Mouse (Mus musculus): ENCODE measurements around the gene Grb2. TPM values are rescaled to one million over a fixed set of nuclear protein-coding genes. Genes with fewer than 3 reads are reported as not detected.
A peak's percentile ranks its signal among the peaks of the same experiment; 100 is the strongest.

Gene Grb2
- polyA plus RNA-seq, 1 experiment from 2014 or later = 176 TPM

DNA sequence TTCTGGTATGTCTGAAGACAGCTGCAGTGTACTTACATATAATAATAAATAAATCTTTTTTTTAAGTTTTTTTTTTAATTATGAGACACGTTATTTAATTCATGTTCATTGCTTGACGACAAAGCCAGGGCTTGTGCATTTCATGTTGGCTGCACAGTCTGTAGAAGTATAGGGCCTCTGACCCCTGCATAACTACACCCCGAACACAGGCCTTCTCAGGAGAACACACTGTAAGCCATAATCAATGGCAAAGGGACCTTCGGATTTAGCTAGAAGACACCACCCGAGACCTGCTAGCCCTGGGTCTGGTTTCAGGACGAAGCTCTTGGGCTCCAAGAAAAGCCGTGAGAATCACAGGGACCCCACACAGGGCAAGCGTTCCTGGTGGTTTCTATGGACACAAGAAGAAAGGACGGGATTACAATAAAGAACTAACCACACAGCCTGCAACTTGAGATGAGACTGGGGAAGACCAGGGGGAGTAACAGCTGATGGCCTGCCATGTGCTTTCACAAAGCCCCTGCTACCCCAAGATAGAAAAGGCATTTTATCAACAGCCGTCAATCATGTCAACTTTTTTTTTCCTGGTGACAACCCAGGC lies 29.3 kb upstream of the Grb2 start:
- Histone ChIP-seq H3K27me3 (no peaks in the 10 kb centered on the region), H3K36me3 (no peaks in the 10 kb centered on the region), H3K4me1 (replicated peaks) (peaks cover 18% of the 10 kb centered on the region), H3K27ac (peak overlapping the region; percentile 45; the same call in 1 of the 2 replicates), H3K4me3 (replicated peaks) (no peak overlapping the region), H3K4me2 (replicated peaks) (no peak overlapping the region), H3K9ac (replicated peaks) (no peak overlapping the region), H3K9me3 (no peaks in the 10 kb centered on the region)
- peak; percentile 72; the same call in 1 of the 2 replicates for ATAC-seq
- WGBS = 13% methylated on average over 10 of the region's 10 CpGs

- Histone ChIP-seq H3K9ac (replicated peaks) (no peak overlapping the region), H3K27ac (no peak overlapping the region), H3K36me3 (no peaks in the 10 kb centered on the region), H3K9me3 (no peaks in the 10 kb centered on the region), H3K27me3 (no peaks in the 10 kb centered on the region), H3K4me2 (replicated peaks) (no peak overlapping the region), H3K4me3 (replicated peaks) (no peak overlapping the region), H3K4me1 (replicated peaks) (peaks cover 18% of the 10 kb centered on the region)
- ATAC-seq = no peak
- WGBS = 60% methylated on average over 11 of the region's 11 CpGs
Measured at GRCm38 (mm10) chr11:115734041-115734686, 25.8 kb upstream of the Grb2 start.

DNA sequence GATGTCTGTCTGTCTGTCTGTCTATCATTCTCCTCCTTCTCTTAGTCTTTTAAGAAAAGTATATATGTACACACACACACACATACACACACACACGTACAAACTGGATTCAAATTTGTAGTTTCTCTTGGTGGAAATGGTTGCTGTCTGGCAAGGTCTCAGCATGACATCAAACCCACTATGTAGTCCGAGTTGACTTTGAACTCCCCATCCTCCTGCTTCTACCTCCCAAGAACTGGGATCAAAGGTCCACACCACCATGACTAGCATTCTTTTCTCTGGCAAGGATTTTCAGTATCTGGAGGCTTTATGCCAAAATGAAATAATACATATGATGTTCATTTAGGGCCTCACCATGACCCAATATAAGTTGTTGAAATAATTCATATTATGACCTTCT lies 14.8 kb upstream of the Grb2 start:
- Histone ChIP-seq H3K9me3 (no peaks in the 10 kb centered on the region), H3K36me3 (no peaks in the 10 kb centered on the region), H3K9ac (replicated peaks) (no peak overlapping the region), H3K4me2 (replicated peaks) (no peak overlapping the region), H3K4me3 (replicated peaks) (no peak overlapping the region), H3K27ac (no peak overlapping the region), H3K27me3 (no peaks in the 10 kb centered on the region), H3K4me1 (replicated peaks) (no peaks in the 10 kb centered on the region)
- ATAC-seq = no peak
- 75% methylated on average over 2 of the region's 2 CpGs for WGBS

DNA sequence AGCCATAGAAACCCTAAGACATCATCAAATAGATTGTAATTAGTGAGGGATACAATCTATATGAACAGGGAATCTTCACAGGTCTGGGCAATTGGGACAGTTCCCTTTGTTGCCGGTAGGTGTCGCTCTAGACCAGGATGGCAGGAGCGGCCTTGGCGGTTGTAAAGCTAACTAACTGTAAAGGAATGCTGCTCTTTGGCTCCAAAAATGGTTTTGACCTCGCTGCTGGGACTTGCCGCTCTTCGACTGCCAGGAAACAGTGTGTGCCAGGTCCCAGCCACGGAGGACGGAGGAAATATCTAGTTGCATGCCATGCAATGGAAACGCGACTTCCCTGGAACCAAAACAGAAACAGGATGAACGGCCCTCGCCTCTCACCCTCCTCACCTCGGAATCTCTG lies 14.2 kb upstream of the Grb2 start:
- H3K4me3 ChIP-seq (replicated peaks) = no peak overlapping the region
- no peaks in the 10 kb centered on the region for H3K4me1 ChIP-seq (replicated peaks)
- H3K9ac ChIP-seq (replicated peaks) = no peak overlapping the region
- no peaks in the 10 kb centered on the region for H3K27me3 ChIP-seq
- no peaks in the 10 kb centered on the region for H3K36me3 ChIP-seq
- no peak for ATAC-seq
- no peak overlapping the region for H3K4me2 ChIP-seq (replicated peaks)
- H3K27ac ChIP-seq = no peak overlapping the region
- 16% methylated on average over 14 of the region's 14 CpGs for whole genome bisulfite sequencing
- H3K9me3 ChIP-seq = no peaks in the 10 kb centered on the region

DNA sequence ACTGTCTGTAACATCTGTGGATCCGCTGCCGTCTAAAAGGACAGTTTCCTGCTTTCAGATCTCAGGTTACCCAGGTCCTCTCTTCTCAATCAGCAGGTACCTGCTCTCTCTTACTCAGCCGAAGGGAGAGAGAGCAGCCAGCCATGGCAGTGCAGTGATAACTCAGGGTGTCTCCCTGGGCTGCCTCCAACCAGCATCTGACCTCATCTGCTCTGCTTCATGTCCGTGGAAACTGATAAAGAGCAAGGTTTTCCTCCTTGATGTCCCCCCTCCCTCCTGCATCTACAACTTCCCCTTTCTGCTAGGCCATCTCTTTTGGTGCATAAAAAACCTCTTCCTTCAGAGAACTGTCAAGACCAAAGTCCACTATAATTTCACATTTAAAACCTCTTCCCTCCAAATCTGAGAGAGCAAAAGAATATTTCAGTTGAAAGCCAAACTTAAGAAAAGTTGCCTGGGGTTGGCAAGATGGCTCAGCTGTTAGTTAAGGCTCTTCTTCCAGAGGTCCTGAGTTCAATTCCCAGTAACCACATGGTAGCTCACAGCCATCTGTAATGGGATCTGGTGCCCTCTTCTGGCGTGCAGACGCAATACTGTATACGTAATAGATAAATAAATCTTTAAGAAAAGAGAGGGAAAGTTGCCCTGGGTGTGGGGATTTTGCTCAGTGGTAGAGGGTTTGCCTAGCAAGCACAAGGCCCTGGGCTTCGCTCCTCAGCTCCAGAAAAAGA lies 9.4 kb upstream of the Grb2 start:
- Histone ChIP-seq H3K4me1 (replicated peaks) (no peaks in the 10 kb centered on the region), H3K9ac (replicated peaks) (no peak overlapping the region), H3K27ac (no peak overlapping the region), H3K4me3 (replicated peaks) (no peak overlapping the region), H3K27me3 (0 out of 2 replicates have a peak, but pooled peaks cover 3% of the 10 kb centered on the region), H3K4me2 (replicated peaks) (no peak overlapping the region), H3K36me3 (no peaks in the 10 kb centered on the region), H3K9me3 (no peaks in the 10 kb centered on the region)
- ATAC-seq = no peak
- 61% methylated on average over 8 of the region's 8 CpGs for WGBS

DNA sequence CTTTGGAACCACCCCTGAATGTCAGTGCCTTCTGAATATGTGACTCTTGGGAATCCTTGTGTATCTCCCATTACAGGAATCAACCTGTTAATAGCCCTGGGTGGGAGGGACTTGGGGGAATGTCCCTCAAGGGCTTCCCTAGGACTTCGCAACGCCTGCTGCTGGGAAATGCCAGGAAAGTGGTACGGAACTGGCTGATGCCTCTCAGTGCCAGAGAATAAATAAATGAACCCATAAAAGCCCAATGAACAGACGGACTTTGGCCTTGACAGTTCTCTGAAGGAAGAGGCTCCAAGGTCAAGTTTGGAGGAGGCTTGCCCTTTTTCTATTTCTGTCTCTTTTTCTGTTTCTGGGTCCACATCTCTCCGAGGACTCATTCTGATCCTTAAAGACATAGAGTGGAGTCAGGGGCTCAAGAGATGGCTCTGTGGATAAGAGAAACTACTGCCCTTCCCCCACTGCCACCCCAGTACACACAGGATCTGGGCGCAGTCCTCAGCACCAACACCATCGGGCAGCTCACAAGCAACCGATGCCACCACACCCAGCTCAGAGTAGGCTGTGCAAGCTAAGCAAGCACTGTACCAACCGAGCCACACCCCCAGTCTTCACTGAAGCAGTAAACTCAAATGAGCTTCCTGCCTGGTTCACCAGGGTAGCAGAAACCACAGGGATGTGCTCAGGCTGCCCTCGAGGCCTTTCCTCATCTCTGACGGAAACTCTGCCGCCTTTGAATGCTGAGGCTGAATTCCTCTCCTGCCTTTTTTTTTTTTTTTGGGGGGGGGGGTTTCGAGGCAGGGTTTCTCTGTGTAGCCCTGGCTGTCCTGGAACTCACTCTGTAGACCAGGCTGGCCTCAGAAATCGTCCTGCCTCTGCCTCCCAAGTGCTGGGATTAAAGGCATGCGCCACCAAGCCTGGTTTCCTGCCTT lies 8.3 kb upstream of the Grb2 start:
- no peak overlapping the region for H3K27ac ChIP-seq
- H3K9me3 ChIP-seq = no peaks in the 10 kb centered on the region
- no peaks in the 10 kb centered on the region for H3K4me1 ChIP-seq (replicated peaks)
- 76% methylated on average over 15 of the region's 15 CpGs for WGBS
- no peak overlapping the region for H3K4me2 ChIP-seq (replicated peaks)
- H3K27me3 ChIP-seq = 0 out of 2 replicates have a peak, but pooled peaks cover 3% of the 10 kb centered on the region
- ATAC-seq = no peak
- H3K9ac ChIP-seq (replicated peaks) = no peak overlapping the region
- no peak overlapping the region for H3K4me3 ChIP-seq (replicated peaks)
- no peaks in the 10 kb centered on the region for H3K36me3 ChIP-seq

DNA sequence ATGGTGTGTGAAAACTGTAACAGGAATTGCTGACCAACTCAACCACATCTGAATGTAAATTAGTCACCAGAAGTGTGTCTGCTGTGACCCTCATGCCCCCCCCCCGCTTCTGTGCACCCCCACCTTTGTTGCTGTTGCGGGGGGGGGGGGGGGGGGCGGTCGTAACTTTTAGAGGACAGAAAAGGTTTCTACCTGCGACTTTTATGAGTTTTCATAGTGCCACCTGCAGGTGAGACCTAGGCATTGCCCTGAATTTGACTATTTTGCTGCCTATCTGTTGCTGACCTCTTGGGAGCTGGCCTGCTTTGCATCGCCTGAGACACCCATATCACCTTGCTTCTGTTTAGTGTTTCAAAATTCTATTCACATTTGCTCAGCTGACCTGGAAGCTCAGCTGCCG lies 6.1 kb upstream of the Grb2 start:
- ATAC-seq = no peak
- Histone ChIP-seq H3K9ac (replicated peaks) (no peak overlapping the region), H3K4me1 (replicated peaks) (peaks cover 6% of the 10 kb centered on the region), H3K4me3 (replicated peaks) (no peak overlapping the region), H3K27me3 (0 out of 2 replicates have a peak, but pooled peaks cover 3% of the 10 kb centered on the region), H3K27ac (no peak overlapping the region), H3K4me2 (replicated peaks) (no peak overlapping the region), H3K9me3 (no peaks in the 10 kb centered on the region), H3K36me3 (no peaks in the 10 kb centered on the region)
- 17% methylated on average over 6 of the region's 7 CpGs for WGBS

DNA sequence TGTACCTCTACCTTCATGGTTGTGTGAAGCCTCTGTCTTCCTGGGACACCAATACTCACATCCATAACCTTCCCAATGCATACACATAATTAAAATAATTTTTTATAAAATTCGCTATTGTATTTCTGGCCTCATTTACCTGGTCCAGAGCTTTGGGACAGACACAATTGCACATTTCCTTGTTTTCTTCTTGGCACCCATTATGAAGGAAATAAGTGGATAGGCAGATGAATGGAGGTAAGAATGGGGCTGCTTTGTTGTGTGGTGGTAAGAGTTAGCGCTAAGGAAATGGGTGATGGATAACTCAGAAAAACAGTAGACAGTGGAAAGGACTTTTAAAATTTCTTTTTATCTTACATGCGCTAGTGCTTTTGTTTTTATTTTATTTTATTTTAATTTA lies 5.0 kb upstream of the Grb2 start:
- no peak overlapping the region for H3K27ac ChIP-seq
- no peaks in the 10 kb centered on the region for H3K36me3 ChIP-seq
- no peak overlapping the region for H3K4me3 ChIP-seq (replicated peaks)
- no peak overlapping the region for H3K4me2 ChIP-seq (replicated peaks)
- H3K27me3 ChIP-seq = 0 out of 2 replicates have a peak, but pooled peaks cover 3% of the 10 kb centered on the region
- H3K9ac ChIP-seq (replicated peaks) = no peak overlapping the region
- 93% methylated on average over 3 of the region's 3 CpGs for WGBS
- peaks cover 10% of the 10 kb centered on the region for H3K4me1 ChIP-seq (replicated peaks)
- no peak for ATAC-seq
- H3K9me3 ChIP-seq = no peaks in the 10 kb centered on the region

DNA sequence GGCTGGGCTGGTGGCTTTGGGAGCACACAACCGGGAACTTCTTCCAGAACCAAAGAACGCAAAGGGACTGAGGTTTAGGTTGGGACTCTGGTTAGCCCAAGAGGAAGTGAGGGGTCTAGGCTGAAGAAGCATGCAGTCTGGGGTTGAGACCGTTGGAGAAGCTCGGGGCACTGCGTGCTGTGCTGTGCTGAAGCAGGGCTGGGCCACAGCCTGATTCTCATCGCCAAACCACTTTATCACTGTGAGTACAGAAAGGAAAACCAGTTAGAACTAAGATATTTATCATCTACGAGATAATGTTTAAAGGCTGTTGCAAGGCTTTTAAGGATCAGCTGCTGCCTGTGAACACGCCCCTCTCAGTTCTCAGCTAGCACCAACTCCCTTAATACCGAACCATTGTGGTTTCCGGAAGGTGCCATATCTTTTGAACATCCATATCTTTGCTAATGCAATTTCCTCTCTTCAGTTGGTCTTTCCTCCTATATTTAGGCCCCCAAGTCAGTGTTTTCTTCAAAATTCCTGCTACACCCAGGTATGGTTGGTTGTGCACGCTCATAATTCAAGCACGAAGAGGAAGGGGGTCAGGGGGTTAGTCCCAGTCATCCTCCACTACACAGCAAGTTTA lies 4.4 kb upstream of the Grb2 start:
- 0 out of 2 replicates have a peak, but pooled peaks cover 3% of the 10 kb centered on the region for H3K27me3 ChIP-seq
- H3K9me3 ChIP-seq = no peaks in the 10 kb centered on the region
- no peak overlapping the region for H3K4me3 ChIP-seq (replicated peaks)
- H3K4me1 ChIP-seq (replicated peaks) = peaks cover 10% of the 10 kb centered on the region
- H3K4me2 ChIP-seq (replicated peaks) = no peak overlapping the region
- no peak for ATAC-seq
- 85% methylated on average over 12 of the region's 12 CpGs for WGBS
- no peak overlapping the region for H3K27ac ChIP-seq
- no peaks in the 10 kb centered on the region for H3K36me3 ChIP-seq
- 0 out of 2 replicates have a peak overlapping the region, but pooled peaks have one; percentile 10 for H3K9ac ChIP-seq (replicated peaks)

DNA sequence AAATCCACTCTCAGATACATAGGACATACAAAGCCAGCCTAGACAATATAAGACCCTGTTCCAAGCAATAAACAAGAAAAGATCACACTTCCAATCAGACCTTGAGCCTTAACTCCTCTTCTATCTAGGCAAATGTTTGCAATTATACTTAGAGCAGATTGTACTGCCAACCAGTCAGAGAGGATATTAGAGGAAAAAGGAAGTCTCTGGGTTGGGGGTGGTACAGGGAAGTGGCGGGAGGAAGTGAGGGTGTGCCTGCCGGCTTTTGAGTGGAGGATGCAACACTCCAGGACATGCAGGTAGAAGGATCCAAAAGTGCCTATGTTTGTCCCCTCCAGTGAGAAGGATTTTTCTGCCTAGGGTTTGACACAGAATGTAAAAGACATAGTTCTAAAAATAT lies 3.9 kb upstream of the Grb2 start:
- H3K4me2 ChIP-seq (replicated peaks) = no peak overlapping the region
- H3K4me3 ChIP-seq (replicated peaks) = no peak overlapping the region
- WGBS = 73% methylated on average over 2 of the region's 2 CpGs
- H3K36me3 ChIP-seq = no peaks in the 10 kb centered on the region
- no peaks in the 10 kb centered on the region for H3K9me3 ChIP-seq
- H3K4me1 ChIP-seq (replicated peaks) = peaks cover 12% of the 10 kb centered on the region
- H3K9ac ChIP-seq (replicated peaks) = no peak overlapping the region
- no peak for ATAC-seq
- H3K27me3 ChIP-seq = 0 out of 2 replicates have a peak, but pooled peaks cover 3% of the 10 kb centered on the region
- H3K27ac ChIP-seq = no peak overlapping the region

GRCm38 (mm10) chr11:115711133-115711532 lies 2.7 kb upstream of the Grb2 start:
- no peaks in the 10 kb centered on the region for H3K27me3 ChIP-seq
- H3K4me2 ChIP-seq (replicated peaks) = no peak overlapping the region
- H3K9me3 ChIP-seq = no peaks in the 10 kb centered on the region
- no peak for ATAC-seq
- no peak overlapping the region for H3K9ac ChIP-seq (replicated peaks)
- H3K4me1 ChIP-seq (replicated peaks) = peaks cover 23% of the 10 kb centered on the region
- 88% methylated on average over 9 of the region's 9 CpGs for WGBS
- H3K4me3 ChIP-seq (replicated peaks) = no peak overlapping the region
- no peak overlapping the region for H3K27ac ChIP-seq
- H3K36me3 ChIP-seq = no peaks in the 10 kb centered on the region

Measured in midbrain, embryonic 13.5 days (tissue).